Mouse (Mus musculus) gonadal fat pad, adult 2 months (tissue): ENCODE measurements around the gene Akap11. TPM values are rescaled to one million over a fixed set of nuclear protein-coding genes. Genes with fewer than 3 reads are reported as not detected.

ENCODE experiments used
- DNase-seq: peaks from one replicate; pipeline ENCODE4 v3.0.0-alpha.2; 2012; ENCODE audit warnings: low read depth
- polyA plus RNA-seq: library from polyadenylated mRNA; depleted of rRNA; stranded (reverse); fragments of >200 nt; gene quantifications from 2 replicates; pipeline ENCODE4 v1.2.3, GENCODE M21; 2012; rRNA removed

Akap11 gene
- polyA plus RNA-seq, 1 experiment: 10.3 TPM

DNA sequence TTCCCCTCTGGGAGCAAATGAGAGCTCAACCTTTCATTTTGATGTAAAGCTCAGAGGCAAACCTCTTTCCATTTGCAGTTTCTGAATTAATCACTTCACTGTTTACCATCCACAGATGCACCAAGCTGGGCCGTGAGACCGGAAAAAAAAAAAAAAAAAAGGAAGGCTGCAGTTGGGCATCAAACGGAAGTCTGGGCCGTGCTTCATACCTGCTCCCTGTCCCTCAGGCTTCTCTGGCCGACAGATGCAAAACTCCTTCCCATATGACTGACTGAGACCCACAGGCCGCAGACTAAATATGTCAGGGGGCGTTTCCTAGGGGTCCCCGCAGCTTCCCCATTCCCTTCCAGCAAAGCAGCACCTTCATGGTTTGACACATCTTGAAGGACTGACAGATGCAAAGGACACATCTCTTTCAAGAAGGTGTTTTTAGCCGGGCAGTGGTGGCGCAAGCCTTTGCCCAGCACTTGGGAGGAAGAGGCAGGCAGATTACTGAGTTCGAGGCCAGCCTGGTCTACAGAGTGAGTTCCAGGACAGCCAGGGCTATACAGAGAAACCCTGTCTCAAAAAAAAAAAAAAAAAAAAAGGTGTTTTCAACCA is 87.7 kb downstream of the Akap11 start:
- no peak for DNase-seq

DNA sequence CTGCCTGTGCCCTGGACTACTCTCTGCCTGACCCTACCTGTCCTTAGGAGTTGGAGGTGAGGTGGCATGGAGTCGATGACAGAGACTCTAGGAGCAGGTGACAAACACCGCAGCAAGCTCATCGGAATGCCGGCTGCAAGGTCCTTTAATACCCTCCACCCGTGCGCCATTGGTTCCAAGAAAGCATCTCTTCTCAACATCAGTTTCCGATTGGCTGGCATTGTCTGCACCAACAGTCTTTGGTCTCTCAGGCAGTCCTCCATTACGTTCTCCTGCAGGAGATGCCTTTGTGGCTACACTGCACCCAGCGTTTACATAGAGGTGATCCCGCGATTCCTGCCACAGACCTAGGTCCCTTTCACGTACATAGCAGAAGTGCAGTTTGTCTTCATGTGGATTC is 88.6 kb downstream of the Akap11 start:
- DNase-seq: no peak

DNA sequence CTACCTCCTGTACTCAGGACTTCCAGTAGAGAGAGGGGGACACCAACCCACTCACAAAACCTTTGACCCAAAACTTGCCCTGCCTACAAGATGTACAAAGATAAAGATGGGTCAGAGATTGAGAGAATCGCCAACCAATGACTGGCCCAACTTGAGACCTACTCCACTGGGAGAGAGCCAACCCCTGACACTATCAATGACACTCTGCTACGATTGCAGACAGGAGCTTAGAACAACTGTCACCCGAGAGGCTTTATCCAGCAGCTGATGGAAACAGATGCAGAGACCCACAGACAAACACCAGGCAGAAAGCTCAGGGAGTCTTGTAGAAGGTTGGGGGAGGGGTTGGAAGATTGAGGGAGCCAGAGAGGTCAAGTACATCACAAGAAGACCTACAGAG is 89.1 kb downstream of the Akap11 start:
- DNase-seq: no peak

Other genes with a start within 250 kb of the Akap11 start
- gene Tnfsf11, start 228.8 kb downstream of the Akap11 start, polyA plus RNA-seq: 0.08 TPM in 1 of 2 replicates, not detected in the other
- gene Dgkh, start 196.0 kb upstream of the Akap11 start, polyA plus RNA-seq: 2.1 and 2.5 TPM in 2 replicates